Mouse (Mus musculus) neural tube, embryonic 15.5 days (tissue): Measurements from ENCODE around the gene Zfp568. TPM values are rescaled to one million over a fixed set of nuclear protein-coding genes. Genes with fewer than 3 reads are reported as not detected.

Source experiments
- ATAC-seq: fragments of 200-750 bp; cut with Nextera tagmentation; 2 replicates; pipeline ENCODE4 v1.8.0; 2017; ENCODE audit warnings: mild to moderate bottlenecking, moderate TSS enrichment, moderate library complexity; ENCODE audit not compliant: low FRiP score
- H3K27ac ChIP-seq: fragments of 300-500 bp; sonication (generic); replicated peaks from 2 replicates; pipeline ENCODE4 v1.5.1; 2015; ENCODE audit warnings: mild to moderate bottlenecking, inconsistent platforms
- H3K27me3 ChIP-seq: fragments of 300-500 bp; sonication (generic); replicated peaks from 2 replicates; pipeline ENCODE4 v1.6.1; 2015; ENCODE audit warnings: inconsistent platforms
- H3K36me3 ChIP-seq: fragments of 300-500 bp; sonication (generic); 2 replicates; pipeline ENCODE4 v1.6.1; 2015; ENCODE audit warnings: inconsistent platforms
- H3K4me1 ChIP-seq: fragments of 300-500 bp; sonication (generic); 2 replicates; pipeline ENCODE4 v1.6.1; 2015; ENCODE audit warnings: inconsistent platforms
- H3K4me2 ChIP-seq: fragments of 300-500 bp; sonication (generic); 2 replicates; pipeline ENCODE4 v1.6.1; 2015; ENCODE audit warnings: inconsistent platforms, mild to moderate bottlenecking, moderate library complexity
- H3K4me3 ChIP-seq: fragments of 300-500 bp; sonication (generic); replicated peaks from 2 replicates; pipeline ENCODE4 v1.5.1; 2015; ENCODE audit warnings: mild to moderate bottlenecking, inconsistent platforms
- H3K9ac ChIP-seq: fragments of 300-500 bp; sonication (generic); replicated peaks from 2 replicates; pipeline ENCODE4 v1.6.1; 2015; ENCODE audit warnings: mild to moderate bottlenecking, inconsistent platforms
- H3K9me3 ChIP-seq: fragments of 300-500 bp; sonication (generic); replicated peaks from 2 replicates; pipeline ENCODE4 v1.6.1; 2016; ENCODE audit warnings: inconsistent platforms
- WGBS: fragments of 180-500 bp; shearing (Covaris S2); methylation state at CpG from one replicate; pipeline ENCODE4 v1.1.7; 2015; ENCODE audit warnings: mixed read lengths; 5-methylcytosine and 5-hydroxymethylcytosine counted together
- polyA plus RNA-seq: library from polyadenylated mRNA; unstranded; fragments of >200 nt; fragmentation: Nextera tagmentation; extraction: Ambion mirVana; gene quantifications from 2 replicates; pipeline ENCODE4 v1.2.1, GENCODE M21; 2015

Gene Zfp568
- polyA plus RNA-seq: 5.1 and 6.9 TPM in 2 replicates

DNA sequence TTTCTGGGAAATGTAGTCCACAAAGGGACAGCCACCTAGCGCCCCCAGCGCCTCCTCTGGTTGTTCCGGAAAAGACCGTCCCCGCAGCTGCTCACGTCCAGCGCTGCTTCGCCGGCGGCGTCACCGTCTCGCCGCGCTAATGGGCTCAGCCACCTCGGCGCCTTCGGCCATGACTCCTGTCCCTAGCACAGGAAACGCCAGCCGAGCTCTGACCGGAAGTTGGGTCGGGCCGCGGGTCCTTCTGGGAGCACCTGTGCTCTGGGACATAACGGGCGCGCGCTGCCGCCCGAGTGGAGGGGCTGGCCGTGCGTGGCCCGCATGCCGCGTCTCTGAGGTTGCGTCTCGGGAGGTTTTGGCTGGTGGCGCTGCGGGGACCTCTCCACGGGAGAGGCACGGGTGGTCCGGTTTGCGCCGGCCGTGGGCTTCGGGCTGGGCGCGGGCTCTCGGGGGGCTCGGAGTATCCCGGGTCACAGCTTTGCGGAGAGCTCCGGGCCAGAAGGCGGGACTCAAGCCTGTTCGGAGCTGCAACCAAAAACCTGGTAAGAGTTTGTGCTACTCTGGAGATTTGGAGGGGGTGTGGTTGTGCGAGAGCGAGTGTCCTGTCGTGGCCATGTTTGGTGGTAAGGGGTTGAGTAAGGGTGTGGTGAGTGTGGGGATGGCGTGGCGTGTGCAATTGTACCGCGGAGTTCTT, at the start of gene Zfp568:
Zfp568 (plus strand) TSS at position 266 of the 691 bp plus-strand sequence.
- Histone ChIP-seq H3K4me2 (peak within 1 kb of the TSS; percentile 74), H3K27me3 (no peaks in the 10 kb centered on the region), H3K4me1 (peaks cover 22% of the 10 kb centered on the region), H3K36me3 (peaks cover 17% of the 10 kb centered on the region), H3K9ac (peak within 1 kb of the TSS; percentile 82), H3K9me3 (no peaks in the 10 kb centered on the region), H3K4me3 (peak within 1 kb of the TSS; percentile 98), H3K27ac (peak within 1 kb of the TSS; percentile 91)
- ATAC-seq: peak; percentile 92
- WGBS: 0% methylated on average over 62 of the region's 62 CpGs

DNA sequence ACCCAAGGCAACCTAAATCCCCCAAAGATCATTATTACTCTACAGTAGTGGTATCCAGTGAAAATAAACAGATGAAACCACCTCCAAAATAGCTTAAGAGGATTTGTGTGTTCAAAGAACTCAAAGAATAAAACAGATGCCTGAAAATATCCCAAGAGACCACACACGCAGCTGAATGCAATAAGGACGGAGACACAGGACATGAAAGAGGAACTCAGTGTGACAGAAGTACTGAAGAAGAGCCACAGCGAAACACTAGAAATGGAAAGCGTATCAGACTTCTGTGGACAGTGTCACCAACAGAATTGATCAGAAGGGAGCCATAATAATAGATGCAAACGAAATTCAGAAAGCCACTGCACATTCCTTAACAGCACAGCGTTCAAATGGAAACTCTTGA, 44.9 kb upstream of the Zfp568 start:
- Histone ChIP-seq H3K4me1 (no peaks in the 10 kb centered on the region), H3K36me3 (peaks cover 58% of the 10 kb centered on the region), H3K9me3 (no peaks in the 10 kb centered on the region), H3K27ac (no peak overlapping the region), H3K9ac (no peak overlapping the region), H3K27me3 (no peaks in the 10 kb centered on the region), H3K4me2 (no peak overlapping the region), H3K4me3 (no peak overlapping the region)
- ATAC-seq: no peak
- 77% methylated on average over 6 of the region's 6 CpGs for WGBS

DNA sequence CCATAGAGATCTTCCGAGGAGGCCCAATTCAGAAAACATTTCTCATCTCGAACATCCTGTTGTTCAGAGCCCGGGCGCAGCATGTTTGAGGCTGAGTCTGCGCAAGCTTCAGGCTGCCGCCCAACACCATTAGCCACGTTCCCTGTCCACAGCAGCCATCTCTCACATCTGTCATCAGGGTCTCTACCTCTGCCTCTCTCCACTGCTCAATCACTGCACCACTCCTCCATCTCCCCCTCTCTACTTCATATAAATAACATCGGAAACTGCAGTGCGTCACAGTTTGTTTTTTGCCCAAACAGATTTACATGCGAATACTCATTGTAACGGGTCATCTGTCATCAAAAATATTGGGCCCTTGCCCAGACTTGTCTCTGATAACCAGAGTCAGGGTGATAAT, 42.7 kb upstream of the Zfp568 start:
- no peak for ATAC-seq
- Histone ChIP-seq H3K4me2 (no peak overlapping the region), H3K27me3 (no peaks in the 10 kb centered on the region), H3K9me3 (no peaks in the 10 kb centered on the region), H3K9ac (no peak overlapping the region), H3K36me3 (peaks cover 36% of the 10 kb centered on the region), H3K27ac (no peak overlapping the region), H3K4me1 (no peaks in the 10 kb centered on the region), H3K4me3 (no peak overlapping the region)
- WGBS: 90% methylated on average over 11 of the region's 11 CpGs

DNA sequence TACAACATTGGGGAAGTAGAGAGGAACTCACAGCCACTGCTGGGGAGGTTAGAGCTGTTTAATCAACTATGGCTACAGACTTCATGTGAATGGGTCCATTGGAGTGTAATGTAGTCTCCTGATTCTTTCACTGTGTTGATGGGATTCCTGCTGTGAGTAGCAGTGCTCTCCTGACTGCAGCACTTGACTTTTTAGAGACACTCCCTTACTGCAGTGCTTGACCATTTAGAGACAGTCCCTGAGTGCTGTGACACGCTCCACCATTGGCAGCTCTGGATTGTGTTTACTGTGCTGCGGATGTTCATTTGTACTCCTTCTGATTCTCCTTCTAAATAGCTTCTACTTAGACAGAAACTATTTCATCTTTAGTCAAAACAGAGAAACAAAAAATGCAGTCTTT, 41.0 kb upstream of the Zfp568 start:
- no peaks in the 10 kb centered on the region for H3K27me3 ChIP-seq
- WGBS: 42% methylated on average over 2 of the region's 2 CpGs
- H3K4me1 ChIP-seq: no peaks in the 10 kb centered on the region
- no peak overlapping the region for H3K4me3 ChIP-seq
- no peaks in the 10 kb centered on the region for H3K9me3 ChIP-seq
- ATAC-seq: no peak
- H3K27ac ChIP-seq: no peak overlapping the region
- H3K36me3 ChIP-seq: peaks cover 23% of the 10 kb centered on the region
- H3K4me2 ChIP-seq: no peak overlapping the region
- no peak overlapping the region for H3K9ac ChIP-seq

DNA sequence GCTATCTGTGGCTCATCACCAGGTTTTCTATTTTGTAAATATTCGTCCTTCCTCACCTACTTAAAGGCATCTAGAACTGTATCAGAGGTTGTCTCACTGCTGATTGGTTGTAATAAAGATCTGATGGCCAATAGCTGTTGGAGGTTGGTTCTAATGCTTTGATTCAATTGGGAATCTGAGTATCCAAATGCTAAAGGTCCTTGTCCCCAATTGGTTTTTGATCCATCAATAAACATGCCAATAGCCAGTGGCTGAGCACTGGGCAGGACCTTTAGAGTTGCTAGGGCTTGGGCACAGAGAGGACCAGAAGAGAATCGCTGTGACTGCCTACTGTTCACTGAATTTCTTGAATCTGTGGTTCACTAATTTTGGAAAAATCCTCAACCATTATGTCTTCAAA, 40.0 kb upstream of the Zfp568 start:
- Histone ChIP-seq H3K4me2 (no peak overlapping the region), H3K27ac (no peak overlapping the region), H3K27me3 (no peaks in the 10 kb centered on the region), H3K4me1 (no peaks in the 10 kb centered on the region), H3K9ac (no peak overlapping the region), H3K36me3 (peaks cover 26% of the 10 kb centered on the region), H3K9me3 (no peaks in the 10 kb centered on the region), H3K4me3 (no peak overlapping the region)
- no peak for ATAC-seq
- WGBS: 68% methylated on average over 2 of the region's 2 CpGs

DNA sequence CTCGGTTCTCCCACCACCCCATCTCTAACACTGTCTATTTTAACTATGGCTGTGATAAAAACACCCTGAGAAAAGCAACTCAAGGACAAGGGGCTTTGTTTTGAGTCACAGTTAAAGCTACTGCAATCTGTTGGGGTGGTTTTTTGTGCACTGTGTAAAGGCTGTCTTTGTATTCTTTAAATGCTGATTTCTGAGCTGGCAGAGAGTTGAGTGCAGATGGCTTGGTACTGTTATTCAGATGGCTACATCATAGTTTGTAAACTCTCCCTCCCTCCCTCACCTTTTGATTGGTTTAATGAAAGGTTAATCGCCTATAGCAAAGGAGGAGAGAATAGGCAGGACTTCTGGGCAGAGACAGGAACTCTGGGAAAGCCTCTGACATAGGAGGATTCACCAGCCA, 39.6 kb upstream of the Zfp568 start:
- H3K4me1 ChIP-seq: no peaks in the 10 kb centered on the region
- no peak overlapping the region for H3K27ac ChIP-seq
- WGBS: 69% methylated on average over 2 of the region's 2 CpGs
- no peak for ATAC-seq
- no peaks in the 10 kb centered on the region for H3K9me3 ChIP-seq
- H3K4me3 ChIP-seq: no peak overlapping the region
- peaks cover 31% of the 10 kb centered on the region for H3K36me3 ChIP-seq
- H3K27me3 ChIP-seq: no peaks in the 10 kb centered on the region
- no peak overlapping the region for H3K4me2 ChIP-seq
- H3K9ac ChIP-seq: no peak overlapping the region

DNA sequence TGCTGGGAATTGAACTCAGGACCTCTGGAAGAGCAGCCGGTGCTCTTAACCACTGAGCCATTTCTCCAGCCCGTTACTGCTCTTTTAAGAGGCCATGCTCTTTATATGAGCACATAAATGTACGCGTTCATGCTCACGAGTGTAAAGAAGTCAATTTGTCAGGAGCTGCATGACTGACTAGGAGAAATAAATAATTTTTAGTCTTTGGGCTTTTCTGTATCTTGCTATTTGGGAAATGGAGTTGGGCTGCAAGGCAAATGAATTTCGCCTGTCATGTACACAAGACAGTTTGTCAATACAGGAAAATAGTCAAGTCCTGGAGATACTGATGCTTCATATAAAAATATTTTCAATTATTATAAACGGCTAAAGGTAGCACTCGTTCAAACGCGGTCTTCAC, 30.7 kb upstream of the Zfp568 start:
- WGBS: 26% methylated on average over 10 of the region's 10 CpGs
- Histone ChIP-seq H3K36me3 (peaks cover 21% of the 10 kb centered on the region), H3K9ac (peak overlapping the region; percentile 95), H3K4me2 (peak overlapping the region; percentile 64), H3K9me3 (no peaks in the 10 kb centered on the region), H3K4me1 (peaks cover 12% of the 10 kb centered on the region; the same call in 1 of the 2 replicates), H3K27me3 (no peaks in the 10 kb centered on the region), H3K4me3 (peak overlapping the region; percentile 85), H3K27ac (peak overlapping the region; percentile 96)
- ATAC-seq: peak; percentile 2

DNA sequence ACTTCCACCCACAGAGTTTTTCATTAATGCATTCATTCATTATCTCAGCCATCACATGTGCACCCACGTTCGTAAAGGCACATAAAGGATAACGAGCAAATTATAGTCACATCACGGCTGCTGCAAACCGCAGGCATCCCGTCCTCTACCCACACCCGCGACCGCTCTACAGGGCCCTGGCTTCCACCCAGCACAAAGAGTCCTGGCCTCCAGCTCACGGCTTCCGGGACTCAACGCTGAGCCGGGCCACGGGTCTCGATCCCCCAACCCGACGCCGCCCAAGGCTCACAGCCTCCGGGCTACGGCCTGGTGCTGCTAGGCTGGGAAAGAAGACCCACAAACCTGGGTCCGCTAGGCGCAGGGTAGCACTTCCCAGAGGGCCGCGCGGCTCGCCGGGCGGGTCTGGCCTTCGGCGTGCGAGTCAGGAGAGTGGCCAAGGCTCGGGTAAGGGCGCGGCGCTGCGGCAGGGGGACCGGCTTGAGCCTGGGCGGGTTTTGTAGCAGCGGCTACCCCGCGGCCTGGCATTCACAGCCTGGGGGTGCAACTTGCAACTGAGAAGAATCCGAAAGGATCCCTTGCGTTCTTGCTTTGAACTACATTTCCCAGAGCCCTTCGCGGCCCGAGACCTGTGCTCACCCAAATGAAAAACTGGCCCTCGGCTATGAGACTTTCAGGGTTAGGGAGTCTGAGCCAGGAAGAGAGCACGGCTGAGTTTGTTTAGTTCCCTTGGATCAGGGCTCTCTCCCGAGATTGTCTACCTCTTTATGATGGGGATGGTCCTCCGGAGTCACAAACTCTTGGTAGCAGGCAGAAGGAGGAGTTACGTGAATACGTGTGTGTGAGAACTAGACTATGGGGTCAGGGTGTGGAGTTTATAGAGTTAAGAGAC, 30.0 kb upstream of the Zfp568 start, which contains the start of gene Zfp74:
Zfp74 (minus strand) TSS at position 577 of the 889 bp plus-strand sequence.
- Histone ChIP-seq H3K4me2 (peak within 1 kb of the TSS; percentile 64), H3K4me1 (peaks cover 12% of the 10 kb centered on the region; the same call in 1 of the 2 replicates), H3K36me3 (peaks cover 17% of the 10 kb centered on the region), H3K9ac (peak within 1 kb of the TSS; percentile 95), H3K27ac (peak within 1 kb of the TSS; percentile 96), H3K9me3 (no peaks in the 10 kb centered on the region), H3K27me3 (no peaks in the 10 kb centered on the region), H3K4me3 (peak within 1 kb of the TSS; percentile 85)
- peak; percentile 92 for ATAC-seq
- 1% methylated on average over 52 of the region's 52 CpGs for WGBS

DNA sequence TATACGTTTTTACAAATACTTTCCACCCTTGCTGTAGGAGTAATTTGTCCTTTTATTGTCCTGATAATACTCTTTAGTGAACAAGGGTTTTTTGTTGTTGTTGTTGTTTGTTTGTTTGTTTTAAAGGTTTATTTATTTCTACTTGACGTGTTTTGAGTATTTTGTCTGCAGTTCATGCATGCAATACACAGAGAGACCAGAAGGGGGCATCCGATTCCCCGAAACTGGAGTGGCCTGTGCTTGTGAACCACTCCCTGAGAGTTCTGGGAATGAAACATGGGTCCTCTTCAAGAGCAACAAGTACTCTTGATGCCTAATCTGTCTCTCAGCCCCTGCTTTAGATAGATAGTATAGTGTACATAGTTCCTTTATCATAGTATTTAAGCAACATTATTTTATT, 29.0 kb upstream of the Zfp568 start:
- Histone ChIP-seq H3K36me3 (peaks cover 11% of the 10 kb centered on the region), H3K4me2 (peak overlapping the region; percentile 64; the same call in 1 of the 2 replicates), H3K27ac (0 out of 2 replicates have a peak overlapping the region, but pooled peaks have one; percentile 96), H3K9ac (no peak overlapping the region), H3K4me3 (peak overlapping the region; percentile 85; the same call in 1 of the 2 replicates), H3K27me3 (no peaks in the 10 kb centered on the region), H3K9me3 (no peaks in the 10 kb centered on the region), H3K4me1 (peaks cover 12% of the 10 kb centered on the region; the same call in 1 of the 2 replicates)
- WGBS: 21% methylated on average over 4 of the region's 4 CpGs
- no peak for ATAC-seq

DNA sequence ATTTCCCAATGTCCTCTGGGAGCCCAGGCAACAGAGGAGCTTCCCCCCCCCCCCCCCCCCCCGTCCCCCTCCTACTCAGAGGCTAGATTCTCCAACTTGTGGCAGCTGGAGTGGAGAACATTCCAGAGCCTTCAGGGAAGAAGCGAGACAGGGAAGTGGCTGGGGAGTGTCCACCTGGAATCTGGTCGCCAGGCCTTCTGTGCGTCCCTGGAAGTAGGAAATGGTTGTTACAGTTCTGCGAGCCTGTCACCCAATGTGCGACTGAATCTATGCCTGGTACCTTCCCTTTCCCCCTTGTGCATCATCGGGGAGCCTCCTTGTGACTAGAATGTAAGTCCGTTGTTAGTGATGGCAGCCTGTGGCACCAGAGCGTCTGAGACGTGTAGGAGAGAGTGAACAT, 27.5 kb upstream of the Zfp568 start:
- ATAC-seq: no peak
- Histone ChIP-seq H3K27ac (no peak overlapping the region), H3K9me3 (no peaks in the 10 kb centered on the region), H3K4me3 (no peak overlapping the region), H3K9ac (no peak overlapping the region), H3K36me3 (no peaks in the 10 kb centered on the region), H3K4me2 (no peak overlapping the region), H3K27me3 (no peaks in the 10 kb centered on the region), H3K4me1 (peaks cover 12% of the 10 kb centered on the region; the same call in 1 of the 2 replicates)
- 63% methylated on average over 10 of the region's 10 CpGs for WGBS

DNA sequence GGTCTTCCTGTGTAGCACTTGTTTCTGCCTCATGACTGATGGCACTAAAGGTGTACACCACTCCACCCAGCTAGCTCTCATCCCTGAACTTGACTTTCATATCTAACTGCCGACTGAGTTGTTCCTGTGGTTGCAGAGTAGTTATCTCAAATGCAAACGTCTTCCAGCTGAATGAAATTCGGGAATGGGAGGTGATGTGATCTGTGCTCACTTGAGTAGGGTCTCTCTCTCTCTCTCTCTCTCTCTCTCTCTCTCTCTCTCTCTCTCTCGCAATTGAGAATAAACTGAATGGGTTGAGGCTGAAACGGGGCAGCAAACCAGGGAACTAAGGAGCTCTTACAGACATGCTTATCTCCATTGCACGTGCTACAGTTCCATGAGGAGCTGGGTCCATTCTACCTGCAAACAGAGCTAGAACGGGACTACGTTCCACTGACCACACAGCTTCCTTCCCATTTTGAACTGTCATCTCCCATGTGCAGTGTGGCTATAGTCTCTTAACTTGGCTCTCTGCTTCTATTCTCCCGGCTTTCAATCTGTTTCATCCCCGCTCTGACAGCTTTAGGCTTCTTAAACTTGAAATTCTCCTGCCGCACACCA, 25.5 kb upstream of the Zfp568 start:
- Histone ChIP-seq H3K27me3 (no peaks in the 10 kb centered on the region), H3K27ac (no peak overlapping the region), H3K9ac (no peak overlapping the region), H3K9me3 (no peaks in the 10 kb centered on the region), H3K4me3 (no peak overlapping the region), H3K36me3 (no peaks in the 10 kb centered on the region), H3K4me2 (no peak overlapping the region), H3K4me1 (peaks cover 5% of the 10 kb centered on the region; the same call in 1 of the 2 replicates)
- WGBS: 92% methylated on average over 11 of the region's 11 CpGs
- ATAC-seq: no peak
